Mouse (Mus musculus) stomach, embryonic 15.5 days (tissue): Measurements from ENCODE around the gene Kcna1. TPM values are rescaled to one million over a fixed set of nuclear protein-coding genes. Genes with fewer than 3 reads are reported as not detected.
A peak's percentile ranks its signal among the peaks of the same experiment; 100 is the strongest.

ENCODE experiments used
- ATAC-seq: fragments of 200-750 bp; cut with Nextera tagmentation; 2 replicates; pipeline ENCODE4 v1.8.0; 2017; ENCODE audit warnings: low read depth, moderate number of reproducible peaks, moderate TSS enrichment; ENCODE audit not compliant: insufficient read depth, low FRiP score
- H3K27ac ChIP-seq: fragments of 300-500 bp; sonication (generic); 2 replicates; pipeline ENCODE4 v1.5.1; 2015; ENCODE audit warnings: mild to moderate bottlenecking, inconsistent platforms
- H3K27me3 ChIP-seq: fragments of 300-500 bp; sonication (generic); replicated peaks from 2 replicates; pipeline ENCODE4 v1.6.1; 2015; ENCODE audit warnings: inconsistent platforms
- H3K36me3 ChIP-seq: fragments of 300-500 bp; sonication (generic); 2 replicates; pipeline ENCODE4 v1.6.1; 2015; ENCODE audit warnings: inconsistent platforms
- H3K4me1 ChIP-seq: fragments of 300-500 bp; sonication (generic); 2 replicates; pipeline ENCODE4 v1.6.1; 2015; ENCODE audit warnings: inconsistent platforms
- H3K4me2 ChIP-seq: fragments of 300-500 bp; sonication (generic); 2 replicates; pipeline ENCODE4 v1.6.1; 2015; ENCODE audit warnings: mild to moderate bottlenecking, inconsistent platforms
- H3K4me3 ChIP-seq: fragments of 300-500 bp; sonication (generic); replicated peaks from 2 replicates; pipeline ENCODE4 v1.5.1; 2015; ENCODE audit warnings: inconsistent platforms
- H3K9ac ChIP-seq: fragments of 300-500 bp; sonication (generic); 2 replicates; pipeline ENCODE4 v1.6.1; 2015; ENCODE audit warnings: inconsistent platforms
- H3K9me3 ChIP-seq: fragments of 300-500 bp; sonication (generic); 2 replicates; pipeline ENCODE4 v1.6.1; 2016; ENCODE audit warnings: inconsistent platforms
- WGBS: fragments of 180-500 bp; shearing (Covaris S2); methylation state at CpG from one replicate; pipeline ENCODE4 v1.1.7; 2015; 5-methylcytosine and 5-hydroxymethylcytosine counted together
- polyA plus RNA-seq: library from polyadenylated mRNA; unstranded; fragments of >200 nt; fragmentation: Nextera tagmentation; extraction: Ambion mirVana; gene quantifications from 2 replicates; pipeline ENCODE4 v1.2.1, GENCODE M21; 2015

Gene Kcna1
- 1.6 and 1.7 TPM in 2 replicates for polyA plus RNA-seq

GRCm38 (mm10) chr6:126646381-126646780, at the start of gene Kcna1:
Kcna1 (minus strand) TSS chr6:126646384.
- no peak within 1 kb of the TSS for H3K27ac ChIP-seq
- H3K4me1 ChIP-seq, result peaks cover 31% of the 10 kb centered on the region
- peak within 1 kb of the TSS; percentile 96 for H3K4me2 ChIP-seq
- no peaks in the 10 kb centered on the region for H3K36me3 ChIP-seq
- H3K27me3 ChIP-seq, result peaks cover 59% of the 10 kb centered on the region
- 32% methylated on average over 8 of the region's 8 CpGs for WGBS
- H3K9me3 ChIP-seq, result no peaks in the 10 kb centered on the region
- H3K4me3 ChIP-seq, result peak within 1 kb of the TSS; percentile 45
- no peak within 1 kb of the TSS for H3K9ac ChIP-seq
- no peak for ATAC-seq

GRCm38 (mm10) chr6:126687120-126687519, 40.9 kb upstream of the Kcna1 start:
- Histone ChIP-seq H3K4me3 (no peak overlapping the region), H3K9me3 (no peaks in the 10 kb centered on the region), H3K36me3 (no peaks in the 10 kb centered on the region), H3K4me2 (no peak overlapping the region), H3K4me1 (no peaks in the 10 kb centered on the region), H3K9ac (no peak overlapping the region), H3K27me3 (no peaks in the 10 kb centered on the region), H3K27ac (no peak overlapping the region)
- no peak for ATAC-seq
- 69% methylated on average over 4 of the region's 4 CpGs for WGBS

GRCm38 (mm10) chr6:126685135-126685534, 39.0 kb upstream of the Kcna1 start:
- no peaks in the 10 kb centered on the region for H3K4me1 ChIP-seq
- H3K4me3 ChIP-seq, result no peak overlapping the region
- ATAC-seq, result no peak
- no peaks in the 10 kb centered on the region for H3K27me3 ChIP-seq
- H3K9ac ChIP-seq, result no peak overlapping the region
- H3K4me2 ChIP-seq, result no peak overlapping the region
- H3K27ac ChIP-seq, result no peak overlapping the region
- no peaks in the 10 kb centered on the region for H3K36me3 ChIP-seq
- H3K9me3 ChIP-seq, result no peaks in the 10 kb centered on the region
- WGBS, result 43% methylated on average over 3 of the region's 3 CpGs

- ATAC-seq, result no peak
- Histone ChIP-seq H3K27me3 (no peaks in the 10 kb centered on the region), H3K9ac (no peak overlapping the region), H3K4me2 (no peak overlapping the region), H3K4me1 (no peaks in the 10 kb centered on the region), H3K27ac (no peak overlapping the region), H3K4me3 (no peak overlapping the region), H3K36me3 (no peaks in the 10 kb centered on the region), H3K9me3 (no peaks in the 10 kb centered on the region)
- 69% methylated on average over 7 of the region's 7 CpGs for WGBS
These were observed 32.8 kb upstream of the Kcna1 start for GRCm38 (mm10) chr6:126678961-126679360.

- no peaks in the 10 kb centered on the region for H3K4me1 ChIP-seq
- WGBS, result 93% methylated on average over 5 of the region's 5 CpGs
- no peak overlapping the region for H3K9ac ChIP-seq
- H3K4me3 ChIP-seq, result no peak overlapping the region
- no peak overlapping the region for H3K4me2 ChIP-seq
- no peaks in the 10 kb centered on the region for H3K36me3 ChIP-seq
- no peaks in the 10 kb centered on the region for H3K27me3 ChIP-seq
- no peak overlapping the region for H3K27ac ChIP-seq
- ATAC-seq, result no peak
- H3K9me3 ChIP-seq, result no peaks in the 10 kb centered on the region
These were observed 20.8 kb upstream of the Kcna1 start for GRCm38 (mm10) chr6:126667001-126667400.

GRCm38 (mm10) chr6:126666091-126666490, 19.9 kb upstream of the Kcna1 start:
- H3K27me3 ChIP-seq, result no peaks in the 10 kb centered on the region
- H3K4me2 ChIP-seq, result no peak overlapping the region
- H3K9me3 ChIP-seq, result no peaks in the 10 kb centered on the region
- H3K4me3 ChIP-seq, result no peak overlapping the region
- no peak overlapping the region for H3K27ac ChIP-seq
- no peak overlapping the region for H3K9ac ChIP-seq
- no peaks in the 10 kb centered on the region for H3K4me1 ChIP-seq
- no peaks in the 10 kb centered on the region for H3K36me3 ChIP-seq
- ATAC-seq, result no peak
- WGBS, result 50% methylated on average over 6 of the region's 6 CpGs

GRCm38 (mm10) chr6:126664569-126664968, 18.4 kb upstream of the Kcna1 start:
- Histone ChIP-seq H3K4me1 (no peaks in the 10 kb centered on the region), H3K4me3 (no peak overlapping the region), H3K36me3 (no peaks in the 10 kb centered on the region), H3K9ac (no peak overlapping the region), H3K27ac (no peak overlapping the region), H3K9me3 (no peaks in the 10 kb centered on the region), H3K27me3 (no peaks in the 10 kb centered on the region), H3K4me2 (no peak overlapping the region)
- whole genome bisulfite sequencing, result 64% methylated on average over 3 of the region's 3 CpGs
- ATAC-seq, result no peak

GRCm38 (mm10) chr6:126657646-126658394, 11.6 kb upstream of the Kcna1 start:
- H3K9me3 ChIP-seq, result no peaks in the 10 kb centered on the region
- H3K36me3 ChIP-seq, result no peaks in the 10 kb centered on the region
- H3K4me3 ChIP-seq, result no peak overlapping the region
- 58% methylated on average over 2 of the region's 2 CpGs for WGBS
- H3K27ac ChIP-seq, result no peak overlapping the region
- no peak for ATAC-seq
- H3K9ac ChIP-seq, result no peak overlapping the region
- no peaks in the 10 kb centered on the region for H3K4me1 ChIP-seq
- no peaks in the 10 kb centered on the region for H3K27me3 ChIP-seq
- H3K4me2 ChIP-seq, result no peak overlapping the region

- Histone ChIP-seq H3K27ac (no peak overlapping the region), H3K36me3 (no peaks in the 10 kb centered on the region), H3K4me3 (no peak overlapping the region), H3K9me3 (no peaks in the 10 kb centered on the region), H3K9ac (no peak overlapping the region), H3K27me3 (no peaks in the 10 kb centered on the region), H3K4me2 (no peak overlapping the region), H3K4me1 (no peaks in the 10 kb centered on the region)
- 89% methylated on average over 7 of the region's 7 CpGs for WGBS
- no peak for ATAC-seq
These were observed 7.4 kb upstream of the Kcna1 start for GRCm38 (mm10) chr6:126653561-126653960.

GRCm38 (mm10) chr6:126645644-126646358, 383 bp downstream of the Kcna1 start:
- H3K4me1 ChIP-seq, result peaks cover 31% of the 10 kb centered on the region
- 2% methylated on average over 27 of the region's 27 CpGs for WGBS
- H3K4me3 ChIP-seq, result peak overlapping the region; percentile 45
- H3K27ac ChIP-seq, result no peak overlapping the region
- H3K9me3 ChIP-seq, result no peaks in the 10 kb centered on the region
- ATAC-seq, result peak; percentile 75
- H3K9ac ChIP-seq, result no peak overlapping the region
- H3K4me2 ChIP-seq, result peak overlapping the region; percentile 96
- peaks cover 63% of the 10 kb centered on the region for H3K27me3 ChIP-seq
- H3K36me3 ChIP-seq, result no peaks in the 10 kb centered on the region

- Histone ChIP-seq H3K4me3 (peak overlapping the region; percentile 45), H3K9me3 (no peaks in the 10 kb centered on the region), H3K27me3 (peaks cover 64% of the 10 kb centered on the region), H3K27ac (no peak overlapping the region), H3K4me1 (peaks cover 31% of the 10 kb centered on the region), H3K4me2 (peak overlapping the region; percentile 96), H3K36me3 (no peaks in the 10 kb centered on the region), H3K9ac (no peak overlapping the region)
- ATAC-seq, result peak; percentile 11; the same call in 1 of the 2 replicates
- WGBS, result under 1% methylated on average over 24 of the region's 24 CpGs
These were observed 1.1 kb downstream of the Kcna1 start for GRCm38 (mm10) chr6:126645044-126645541.
